Mouse (Mus musculus) layer of hippocampus, postnatal 10 days (tissue): ENCODE results near the gene Stk11. TPM values are rescaled to one million over a fixed set of nuclear protein-coding genes. Genes with fewer than 3 reads are reported as not detected.
A peak's percentile ranks its signal among the peaks of the same experiment; 100 is the strongest.

Source experiments
- DNase-seq, 2 experiments: peaks; one replicate each; pipeline ENCODE4 v3.0.0; 2021; ENCODE audit warnings: low spot score in 2 of 2
- long read RNA-seq: library from polyadenylated mRNA; stranded (forward); transcript quantifications from one replicate; pipeline ENCODE4 v2.0.0, GENCODE M21; 2023
- total RNA-seq, 2 experiments: library from RNA; stranded (reverse); gene quantifications; 2 replicates each; pipeline ENCODE4 v1.2.3; 2021

The Stk11 gene
- total RNA-seq = 10 to 100 TPM; 77.1 to 88.3 TPM
- long read RNA-seq, transcript Stk11-201 (10 exons, 2,566 nt) = major isoform, 7 of 11 reads
- long read RNA-seq, partial matches to known transcripts = 3 of 11 reads
- long read RNA-seq, other reads (novel, unspliced or antisense) = 0 of 11 reads

DNA sequence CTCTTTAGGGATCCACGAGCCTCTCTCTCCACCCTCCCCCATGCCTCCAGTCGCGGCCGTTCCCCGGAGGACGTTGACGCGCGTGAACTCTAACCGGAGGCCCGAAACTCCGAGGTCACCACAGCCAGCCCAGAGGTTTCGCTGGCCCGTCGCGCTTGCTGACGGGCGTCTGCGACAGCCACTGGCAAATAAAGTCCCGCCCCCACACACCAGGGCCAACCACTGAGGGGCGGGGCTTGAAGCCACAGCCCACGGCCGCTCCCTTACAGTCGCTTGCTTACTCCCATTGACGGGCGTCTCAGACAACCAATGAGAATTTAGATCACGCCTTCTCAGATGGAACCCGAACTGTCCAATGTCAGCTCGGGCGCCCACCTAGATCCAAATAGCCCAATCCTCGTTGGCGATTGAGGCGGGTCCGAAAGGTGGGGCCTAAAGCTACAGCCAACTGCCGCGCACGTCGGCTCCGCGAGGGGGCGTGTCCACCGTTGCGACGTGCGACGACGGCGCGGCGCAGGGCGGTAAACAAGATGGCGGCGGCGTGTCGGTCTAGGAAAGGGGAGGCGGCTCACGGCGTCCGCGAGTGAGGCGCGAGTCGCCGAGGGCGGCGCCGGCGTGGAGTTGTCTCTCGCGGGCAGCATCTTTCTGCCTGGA lies at the start of gene Stk11:
Gene Stk11, plus strand, starts transcription at position 514 of the 654 bp plus-strand sequence.
- DNase-seq = peak; percentile 99

DNA sequence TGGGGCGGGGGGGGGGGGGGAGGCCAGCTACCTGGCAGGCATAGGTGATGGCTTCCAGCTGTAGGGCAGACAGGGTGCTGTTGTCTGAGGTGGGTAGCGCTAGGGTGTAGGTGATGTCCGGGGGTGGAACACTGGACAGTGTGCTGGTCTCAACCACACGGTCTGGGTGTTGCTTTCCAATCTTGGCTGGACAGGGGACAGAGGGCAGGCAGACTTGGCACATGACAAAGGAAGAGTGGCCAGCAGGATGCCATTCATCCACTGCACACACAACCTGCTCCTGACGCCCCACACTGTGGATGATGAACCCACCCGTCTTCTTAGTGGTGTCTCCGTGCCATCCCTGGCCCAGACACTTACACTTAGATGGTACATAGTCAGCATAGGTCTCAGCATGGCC lies 46.4 kb upstream of the Stk11 start:
- DNase-seq = no peak

DNA sequence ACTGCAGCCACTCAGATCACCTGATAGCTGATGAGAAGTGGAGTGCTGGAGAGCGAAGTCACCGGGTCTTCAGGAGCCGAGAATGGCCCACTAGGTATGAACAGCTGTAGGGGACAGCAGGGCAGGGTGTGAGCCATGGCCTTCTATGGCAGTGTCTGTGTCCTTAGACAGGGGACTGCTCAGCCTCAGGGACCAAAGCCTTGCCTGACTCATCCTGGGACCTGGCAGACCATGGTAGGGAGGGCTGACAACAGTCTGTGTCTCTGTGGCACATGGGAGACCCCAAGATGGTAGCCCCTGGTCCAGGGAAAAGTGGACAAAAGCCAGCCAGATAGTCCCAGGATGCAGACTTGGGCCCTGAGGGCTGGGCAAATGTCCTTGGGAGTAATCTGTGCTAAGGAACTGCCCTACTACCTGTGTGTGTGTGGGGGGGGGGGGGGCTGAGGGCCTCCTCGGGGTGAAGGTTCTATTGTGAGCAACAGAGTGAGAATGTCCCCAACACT lies 45.6 kb upstream of the Stk11 start:
- no peak for DNase-seq

DNA sequence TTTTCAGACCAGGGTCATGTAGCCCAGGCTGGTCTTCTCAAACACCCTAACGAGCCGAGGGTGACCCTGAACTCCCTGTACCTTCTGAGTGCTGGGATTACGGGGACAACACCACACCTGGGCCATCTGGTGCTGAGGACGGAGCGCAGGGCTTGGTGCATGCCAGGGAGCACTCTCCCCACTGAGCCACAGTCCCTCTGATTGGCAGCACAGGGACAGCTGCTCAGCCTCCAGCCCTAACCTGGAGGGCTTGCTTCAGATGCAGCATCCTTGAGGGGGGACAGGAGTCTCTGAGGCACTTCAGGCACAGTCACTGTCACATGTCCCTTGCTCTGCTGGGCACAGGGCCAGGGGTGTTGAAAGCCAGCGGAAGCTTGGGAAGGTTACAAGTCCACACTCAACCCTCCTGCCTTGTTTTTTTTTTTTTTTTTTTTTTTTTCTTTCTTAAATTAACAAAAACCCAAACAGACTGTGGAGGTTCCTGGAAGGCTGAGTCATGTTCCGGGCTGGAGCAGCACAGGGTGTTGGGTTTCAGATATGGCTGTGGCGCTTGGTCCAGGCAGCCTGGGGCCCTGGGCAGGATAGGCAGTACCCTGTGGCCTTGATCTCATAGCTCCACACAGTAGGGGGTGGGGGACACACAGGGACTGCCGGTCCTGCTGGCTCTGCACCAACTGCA lies 44.6 kb upstream of the Stk11 start:
- peak; percentile 55 to 74 for DNase-seq

DNA sequence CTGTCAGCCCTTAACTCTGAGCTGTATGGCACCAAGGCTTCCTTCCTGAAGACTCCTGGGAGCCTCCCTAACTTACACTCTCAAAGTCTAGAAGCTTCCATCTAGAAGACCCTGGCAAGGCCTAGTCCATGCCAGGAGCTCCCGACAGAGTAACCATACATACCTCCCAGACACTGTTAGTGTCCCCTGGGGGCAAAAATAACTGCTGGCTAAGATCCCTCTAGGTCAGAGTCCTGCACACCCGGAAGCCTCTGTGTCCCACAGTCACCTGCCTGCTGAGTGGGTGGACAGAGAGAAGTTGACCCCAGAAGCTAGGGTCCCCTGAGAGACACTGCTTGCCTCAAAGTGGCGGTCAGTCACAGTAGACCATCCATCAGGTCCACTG lies 44.1 kb upstream of the Stk11 start:
- no peak for DNase-seq

DNA sequence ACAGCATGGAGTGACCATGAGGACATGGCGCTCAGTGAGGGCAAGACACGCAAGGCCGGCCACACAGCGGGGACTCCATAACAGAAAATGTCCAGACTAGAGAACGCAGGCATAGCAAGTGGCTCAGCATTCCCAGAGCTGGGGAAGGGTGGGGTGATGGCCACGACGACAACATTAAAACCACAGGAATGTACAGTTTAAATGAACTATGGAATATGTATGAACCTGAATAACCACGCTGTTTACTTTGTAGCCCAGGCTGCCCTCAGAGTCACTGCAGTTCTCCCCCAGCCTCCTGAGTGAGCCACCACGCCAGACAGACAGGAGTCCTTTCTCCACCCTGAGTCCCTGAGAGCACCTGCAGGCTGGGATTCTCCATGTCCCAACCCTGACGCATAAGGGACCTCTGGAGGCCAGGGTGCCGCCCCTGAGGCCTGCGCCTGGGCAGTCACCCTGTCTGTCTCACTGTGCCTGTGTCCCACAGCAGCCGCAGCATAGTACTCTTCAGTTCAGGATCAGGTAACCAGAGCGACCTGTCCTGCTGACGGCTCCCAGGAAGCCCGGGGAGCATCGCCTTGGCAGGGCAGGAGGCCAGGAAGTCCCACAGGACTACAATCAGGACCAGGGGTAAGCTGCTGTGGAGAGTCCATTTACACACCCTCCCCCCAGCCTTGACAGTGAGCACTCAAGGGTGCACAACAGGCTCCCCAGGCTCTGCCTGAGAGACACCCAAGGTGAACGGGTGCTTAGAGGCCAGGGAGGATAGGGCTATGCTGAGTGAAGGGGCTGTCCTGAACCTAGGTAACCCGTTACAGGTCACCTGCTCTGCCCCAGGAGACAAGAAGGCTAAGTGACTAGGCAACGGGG lies 42.7 kb upstream of the Stk11 start:
- no peak for DNase-seq

DNA sequence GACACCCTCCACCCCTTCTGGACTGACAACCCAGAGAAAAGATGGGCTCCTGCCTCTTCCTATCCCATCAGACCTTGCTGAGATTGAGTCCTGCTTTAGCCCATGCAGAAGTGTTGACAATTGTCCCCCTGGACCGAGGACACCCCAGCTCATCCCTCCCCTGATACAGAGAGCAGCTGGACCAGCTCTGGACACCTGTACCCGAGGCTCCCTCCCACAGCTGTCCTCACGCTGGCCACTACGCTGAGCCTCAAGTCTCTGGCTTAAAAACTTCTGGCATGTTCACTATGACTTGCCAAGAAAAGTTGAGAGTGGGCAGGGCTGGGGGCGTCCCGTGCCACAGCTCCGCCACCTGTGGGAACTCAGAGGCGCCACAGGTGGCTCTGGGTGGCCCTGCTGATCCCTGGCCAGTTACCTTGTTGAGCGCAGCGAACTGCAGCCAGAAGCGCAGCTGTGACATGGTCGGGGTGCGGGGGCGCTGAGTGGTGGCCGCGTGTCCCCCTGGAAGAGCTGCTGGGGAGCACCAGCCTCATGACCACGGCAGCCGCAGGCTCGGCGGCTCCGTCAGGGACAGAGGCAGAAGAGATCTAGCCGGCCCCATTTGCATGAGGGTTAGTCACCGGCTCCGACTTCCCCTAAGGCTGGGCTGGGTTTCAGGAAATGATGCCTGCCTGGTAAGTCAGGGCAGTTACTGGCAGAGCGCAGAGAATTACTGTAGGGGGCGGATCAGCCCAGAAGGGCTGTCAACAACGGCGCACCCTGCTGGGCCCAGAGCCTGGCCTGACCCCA lies 40.6 kb upstream of the Stk11 start:
- DNase-seq = peak; percentile 37 to 45

DNA sequence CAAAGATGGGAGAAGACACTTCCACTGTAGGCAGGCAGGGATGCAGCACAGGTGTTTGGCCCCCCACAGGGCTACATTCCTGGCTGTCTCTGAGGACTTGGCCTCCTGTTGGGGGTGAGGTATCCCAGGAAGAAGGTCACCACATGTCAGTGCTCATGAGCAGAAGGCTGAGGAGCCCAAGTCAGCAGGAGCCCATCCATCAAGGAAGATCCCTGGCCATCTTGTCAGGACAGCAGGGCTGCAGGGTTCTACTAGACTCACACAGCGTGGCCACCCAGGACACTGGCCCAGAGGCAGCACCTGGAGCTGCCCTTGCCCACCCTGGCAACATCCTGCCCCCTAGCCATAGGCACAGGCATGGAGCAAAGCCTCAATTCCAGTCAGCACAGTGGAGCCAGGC lies 39.7 kb upstream of the Stk11 start:
- no peak for DNase-seq

DNA sequence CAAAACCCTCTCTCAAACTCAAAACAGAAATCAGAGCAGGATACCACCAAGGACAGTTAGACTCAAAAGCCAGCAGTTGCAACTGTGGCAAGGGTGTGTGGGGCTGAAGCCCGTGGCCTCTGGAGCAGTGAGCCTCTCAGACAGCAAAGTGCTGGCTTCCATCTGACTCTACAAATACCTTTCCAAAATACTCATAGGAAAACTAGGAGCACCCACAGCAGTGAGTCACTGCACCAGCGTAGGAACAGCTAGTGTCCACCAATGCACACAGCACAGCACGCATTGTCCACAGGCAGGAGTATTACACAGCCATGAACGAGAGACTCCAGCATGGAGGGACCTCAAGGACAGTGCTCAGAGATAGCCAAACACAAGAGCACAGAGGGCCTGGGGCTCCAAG lies 39.2 kb upstream of the Stk11 start:
- DNase-seq = no peak

DNA sequence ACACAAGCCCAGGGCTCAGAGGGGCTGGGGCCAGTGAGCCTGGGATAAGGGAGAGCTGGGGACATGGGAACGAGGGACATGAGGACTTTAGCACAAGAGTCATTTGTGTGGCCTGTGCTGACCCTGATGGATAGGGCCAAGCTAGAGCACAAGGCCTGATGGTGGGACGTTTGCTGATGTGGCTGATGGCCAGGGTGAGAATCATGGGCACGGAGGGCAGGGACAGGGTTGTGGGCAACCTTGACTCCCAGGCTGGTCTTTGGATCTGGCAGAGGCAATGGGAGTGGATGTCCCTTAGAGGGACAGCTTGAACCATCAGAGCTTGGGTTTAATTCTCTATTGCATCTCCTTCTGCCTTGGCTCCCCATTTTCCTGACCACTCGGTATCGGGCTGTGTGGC lies 38.3 kb upstream of the Stk11 start:
- no peak for DNase-seq

DNA sequence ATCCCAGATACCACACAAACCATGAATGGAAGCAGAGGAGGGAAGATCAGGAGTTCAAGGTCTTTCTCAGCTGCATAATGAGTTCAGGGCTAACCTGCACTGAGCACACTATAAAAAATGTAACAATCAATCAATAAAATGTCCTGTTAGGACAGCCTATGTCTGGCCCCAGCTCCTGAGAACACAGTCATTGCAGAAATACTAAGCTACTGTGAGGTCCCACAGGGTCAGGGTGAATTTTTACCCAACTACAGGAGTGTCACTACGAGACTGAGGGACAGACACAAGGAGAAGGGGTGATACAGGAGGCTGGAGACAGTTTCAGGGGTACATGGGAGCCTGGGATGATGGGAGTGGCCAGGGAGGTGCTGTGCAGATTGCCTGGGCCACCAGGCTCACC lies 37.2 kb upstream of the Stk11 start:
- DNase-seq = no peak

DNA sequence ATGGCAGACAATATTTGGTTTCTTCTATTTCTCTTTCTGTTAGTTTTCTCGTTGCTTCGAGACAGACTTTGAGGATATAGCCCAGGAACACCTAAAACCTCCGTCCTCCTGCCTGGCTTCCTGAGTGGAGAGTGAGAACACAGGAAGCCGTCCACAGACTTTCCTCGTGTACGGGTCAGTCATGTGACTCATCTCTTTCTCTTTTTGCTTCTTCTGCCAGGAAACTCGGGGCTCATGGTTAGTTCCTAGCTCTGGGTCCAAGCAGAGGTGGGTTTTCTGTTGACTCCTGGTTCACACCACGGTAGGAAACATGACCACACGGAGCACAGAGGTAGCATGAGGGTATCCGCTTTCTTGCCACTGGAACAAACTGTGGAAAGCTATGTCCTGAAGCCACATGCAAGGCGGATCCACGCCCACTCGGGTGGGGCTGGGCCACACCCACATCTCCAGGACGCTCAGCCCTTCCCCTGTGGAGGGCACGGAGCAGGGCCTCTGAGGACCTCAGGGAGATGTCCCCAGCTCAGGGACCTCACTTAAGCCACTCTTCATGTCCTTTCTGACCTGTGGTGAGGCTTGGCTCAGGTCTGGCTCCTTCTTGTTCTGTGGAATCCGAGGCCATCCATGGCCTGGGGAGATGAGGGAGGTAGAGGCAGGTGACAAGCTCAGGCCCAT lies 35.1 kb upstream of the Stk11 start:
- no peak for DNase-seq

DNA sequence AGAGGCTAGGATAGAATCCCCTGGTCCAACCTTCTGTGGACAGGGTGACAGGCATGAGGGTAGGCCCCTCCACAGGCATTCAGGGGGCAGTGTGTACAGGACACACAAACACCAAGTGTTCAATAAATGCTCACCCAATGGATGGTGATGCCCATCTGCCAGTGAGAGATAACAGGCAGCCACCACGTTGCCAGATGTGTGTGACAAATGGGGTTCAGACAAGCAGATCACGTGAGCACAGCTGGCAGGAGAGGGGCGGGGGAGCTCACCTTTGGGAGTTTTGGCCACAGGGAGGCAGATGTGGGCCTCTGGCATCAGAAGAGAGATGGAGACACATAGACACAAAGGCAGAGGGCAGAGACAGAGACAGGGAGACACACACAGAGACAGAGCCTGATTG lies 34.5 kb upstream of the Stk11 start:
- no peak for DNase-seq

DNA sequence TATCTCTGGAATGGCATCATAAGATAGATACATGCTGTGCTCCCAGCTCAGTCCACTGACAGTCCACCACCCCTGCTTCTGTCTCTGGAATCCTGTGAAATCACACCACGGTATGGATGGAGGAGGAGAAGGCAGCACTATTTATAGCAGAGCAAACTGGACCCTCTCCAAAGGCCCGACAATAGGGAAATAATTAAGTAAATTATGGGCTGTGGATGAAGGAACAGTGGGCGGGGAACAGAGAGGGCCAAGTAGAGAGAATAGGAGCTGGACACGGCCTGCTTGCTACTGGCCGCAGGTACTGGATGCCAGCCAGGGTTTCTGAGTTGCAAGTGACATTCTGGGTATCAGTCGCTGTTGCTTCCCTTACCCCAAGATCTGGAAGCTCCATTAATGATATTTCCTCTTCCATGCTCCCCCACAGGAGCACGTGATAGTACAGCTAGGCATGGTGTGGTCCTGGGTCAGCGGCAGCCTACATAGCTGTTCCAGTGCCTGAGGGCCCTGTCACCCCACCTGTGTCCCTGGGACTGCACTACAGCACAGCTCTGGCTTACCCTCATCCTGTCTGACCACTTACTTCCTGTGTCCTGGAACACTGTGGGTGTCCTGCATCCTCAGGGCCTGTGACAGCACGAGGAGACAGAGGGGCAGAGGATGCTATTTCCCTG lies 30.7 kb upstream of the Stk11 start:
- DNase-seq = no peak

DNA sequence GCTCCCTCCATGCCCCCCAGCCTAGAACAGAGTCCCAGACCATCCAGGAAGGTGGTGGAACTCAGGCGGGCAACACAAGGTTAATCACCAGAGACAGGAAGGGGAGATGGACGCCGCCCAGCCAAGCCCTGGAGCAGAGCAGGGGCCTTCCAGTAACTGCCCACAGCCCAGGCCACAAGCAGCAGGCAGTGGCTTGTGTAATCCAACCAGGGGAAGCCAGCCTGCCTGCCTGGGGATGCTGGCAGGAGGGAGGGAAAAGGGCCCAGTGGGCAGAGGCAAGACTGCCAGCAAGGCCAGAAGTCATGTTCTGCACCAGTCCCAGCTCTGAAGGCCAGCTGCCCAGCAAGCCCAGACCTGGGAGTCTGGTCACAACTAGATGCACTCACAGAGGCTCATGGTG lies 28.8 kb upstream of the Stk11 start:
- no peak for DNase-seq

DNA sequence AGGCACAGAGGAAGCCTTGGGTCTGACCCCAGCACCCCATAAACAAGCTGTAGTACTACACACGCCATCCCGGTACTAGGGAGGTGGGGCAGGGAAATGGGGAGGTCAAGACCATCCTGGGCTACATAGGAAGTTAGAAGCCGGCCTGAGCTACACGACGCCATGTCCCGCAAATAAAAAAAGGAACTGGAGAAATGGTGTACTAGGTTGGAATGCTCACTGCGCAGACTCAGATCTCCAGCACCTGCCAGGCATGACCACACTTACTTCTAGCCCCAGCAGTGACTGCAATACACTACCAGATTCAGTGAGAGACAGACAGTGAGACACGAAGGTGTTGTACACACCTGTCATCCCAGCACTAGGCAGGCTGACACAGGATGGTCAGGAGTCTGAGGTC lies 28.1 kb upstream of the Stk11 start:
- DNase-seq = no peak

DNA sequence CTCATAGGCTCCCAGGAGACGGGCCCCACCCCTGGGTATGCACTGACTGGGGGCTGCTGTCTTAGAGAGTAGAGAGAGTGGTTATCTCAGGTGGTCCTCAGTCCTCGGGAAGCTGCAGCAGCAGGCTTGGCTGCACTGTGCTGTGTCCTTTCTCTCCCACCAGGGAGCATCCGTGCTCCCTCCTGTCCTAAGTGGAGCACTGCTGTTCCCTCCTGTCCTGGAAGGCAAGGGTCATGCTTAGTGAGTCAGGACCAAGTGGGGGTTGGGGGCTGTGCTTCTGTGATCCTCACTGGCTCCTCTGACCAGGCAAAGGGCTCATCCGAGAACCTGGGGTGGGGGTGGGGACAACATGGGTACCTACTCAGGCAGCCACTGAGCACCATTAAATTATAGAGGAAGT lies 26.5 kb upstream of the Stk11 start:
- no peak for DNase-seq

DNA sequence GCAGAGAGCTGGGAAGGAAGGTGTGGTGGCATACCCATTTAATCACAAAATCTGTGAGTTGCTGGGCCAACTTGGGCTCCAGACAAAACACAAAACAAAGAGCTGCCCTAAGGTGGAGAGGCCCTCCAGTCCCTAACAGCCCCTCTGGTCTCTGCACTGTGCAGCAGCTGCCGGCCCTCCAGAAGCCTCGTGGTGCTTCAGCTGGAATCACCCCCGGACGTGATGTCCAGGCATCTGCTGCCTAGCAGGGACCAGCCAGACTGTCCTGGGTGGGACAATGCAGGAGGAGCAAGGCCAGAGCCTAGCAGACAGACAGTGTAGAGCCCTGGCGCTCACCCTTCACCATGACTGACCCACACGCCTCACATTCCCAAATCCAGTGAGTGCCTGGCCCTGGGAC lies 24.1 kb upstream of the Stk11 start:
- no peak for DNase-seq

DNA sequence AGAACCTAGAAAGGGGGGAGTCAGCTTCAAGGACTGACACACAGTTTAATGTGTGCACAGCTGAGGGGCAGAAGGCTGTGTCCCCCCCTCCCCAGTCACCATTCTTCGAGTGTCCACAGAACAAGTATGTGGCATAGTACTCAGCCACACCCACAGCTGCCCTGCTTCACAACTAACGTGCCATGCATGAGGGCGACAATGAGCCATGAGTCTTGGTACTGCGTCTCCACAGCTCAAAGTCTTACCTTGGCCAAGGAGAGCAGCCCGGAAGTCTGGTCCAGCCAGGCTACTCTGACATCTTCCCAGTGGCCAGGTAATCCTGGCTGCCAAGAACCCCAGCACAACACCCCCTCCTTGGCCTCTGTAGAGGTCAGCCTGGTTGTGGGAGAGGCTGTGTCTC lies 22.9 kb upstream of the Stk11 start:
- no peak for DNase-seq

DNA sequence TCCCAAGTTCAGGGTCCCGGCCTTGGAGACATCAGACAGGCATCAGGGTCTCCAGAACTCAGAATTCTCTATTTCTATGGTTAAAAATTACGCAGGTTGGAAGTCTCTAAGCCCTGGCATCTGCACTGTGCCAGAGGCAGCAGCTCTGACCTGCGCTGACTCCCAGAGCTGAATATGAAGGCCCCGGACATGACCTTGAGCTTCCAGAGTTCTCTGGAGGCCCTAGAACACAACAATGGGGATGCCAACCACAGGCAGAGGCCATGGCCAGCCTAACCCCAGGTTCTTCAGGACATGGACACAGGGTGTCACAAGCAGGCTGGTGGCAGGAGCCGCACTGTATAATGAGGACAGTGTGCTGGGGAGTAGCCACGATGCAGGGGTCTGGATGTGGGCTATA lies 21.5 kb upstream of the Stk11 start:
- no peak for DNase-seq
